Mouse (Mus musculus): Measurements from ENCODE around the gene Plcg1. TPM values are rescaled to one million over a fixed set of nuclear protein-coding genes. Genes with fewer than 3 reads are reported as not detected.
A peak's percentile ranks its signal among the peaks of the same experiment; 100 is the strongest.

The Plcg1 gene
- polyA plus RNA-seq, 2 experiments, result 56.8 to 131 TPM

- H3K27me3 ChIP-seq (ENCODE audit: control insufficient read depth, insufficient read depth, low read length), result no peaks in the 10 kb centered on the region
- H3K4me2 ChIP-seq (replicated peaks; ENCODE audit: low read depth, low read length, severe bottlenecking), result no peak overlapping the region
- TF ChIP-seq POLR2A (IDR thresholded peaks at IDR 0.05; ENCODE audit: borderline replicate concordance, extremely low read depth, insufficient read depth, insufficient read length), result no peak
- no peak for DNase-seq (ENCODE audit: low spot score)
- ATAC-seq (ENCODE audit: low FRiP score, low read depth), result no peak
- H3K9ac ChIP-seq (ENCODE audit: low read depth, low read length, severe bottlenecking), result no peak overlapping the region
- H3K36me3 ChIP-seq (ENCODE audit: control insufficient read depth, insufficient read depth, low read length), result peaks cover 71% of the 10 kb centered on the region
- H3K27ac ChIP-seq (replicated peaks; ENCODE audit: low read depth, low read length), result no peak overlapping the region
- no peaks in the 10 kb centered on the region; the same call in none of the 2 replicates for H3K4me1 ChIP-seq (ENCODE audit: control insufficient read depth, insufficient read depth, low read length)
- 91% methylated on average over 5 of the region's 5 CpGs for WGBS
- no peaks in the 10 kb centered on the region for H3K9me3 ChIP-seq (ENCODE audit: control insufficient read depth, low read length)
- H3K4me3 ChIP-seq (replicated peaks; ENCODE audit: low read length), result no peak overlapping the region
These were observed 15.5 kb downstream of the Plcg1 start for GRCm38 (mm10) chr2:160746637-160747036.

- no peaks in the 10 kb centered on the region for H3K27me3 ChIP-seq (ENCODE audit: control insufficient read depth, insufficient read depth, low read length)
- no peaks in the 10 kb centered on the region for H3K9me3 ChIP-seq (ENCODE audit: control insufficient read depth, low read length)
- H3K9ac ChIP-seq (ENCODE audit: low read depth, low read length, severe bottlenecking), result no peak overlapping the region
- no peak for TF ChIP-seq POLR2A (IDR thresholded peaks at IDR 0.05; ENCODE audit: borderline replicate concordance, extremely low read depth, insufficient read depth, insufficient read length)
- no peak overlapping the region for H3K4me3 ChIP-seq (replicated peaks; ENCODE audit: low read length)
- DNase-seq (ENCODE audit: low spot score), result no peak
- WGBS, result 79% methylated on average over 10 of the region's 10 CpGs
- ATAC-seq (ENCODE audit: low FRiP score, low read depth), result 0 out of 2 replicates have a peak, but pooled peaks have one; percentile 14
- no peak overlapping the region for H3K4me2 ChIP-seq (replicated peaks; ENCODE audit: low read depth, low read length, severe bottlenecking)
- H3K27ac ChIP-seq (replicated peaks; ENCODE audit: low read depth, low read length), result no peak overlapping the region
- H3K4me1 ChIP-seq (ENCODE audit: control insufficient read depth, insufficient read depth, low read length), result no peaks in the 10 kb centered on the region; the same call in 1 of the 2 replicates
- peaks cover 75% of the 10 kb centered on the region for H3K36me3 ChIP-seq (ENCODE audit: control insufficient read depth, insufficient read depth, low read length)
These were observed 16.0 kb downstream of the Plcg1 start for GRCm38 (mm10) chr2:160747075-160747474.

DNA sequence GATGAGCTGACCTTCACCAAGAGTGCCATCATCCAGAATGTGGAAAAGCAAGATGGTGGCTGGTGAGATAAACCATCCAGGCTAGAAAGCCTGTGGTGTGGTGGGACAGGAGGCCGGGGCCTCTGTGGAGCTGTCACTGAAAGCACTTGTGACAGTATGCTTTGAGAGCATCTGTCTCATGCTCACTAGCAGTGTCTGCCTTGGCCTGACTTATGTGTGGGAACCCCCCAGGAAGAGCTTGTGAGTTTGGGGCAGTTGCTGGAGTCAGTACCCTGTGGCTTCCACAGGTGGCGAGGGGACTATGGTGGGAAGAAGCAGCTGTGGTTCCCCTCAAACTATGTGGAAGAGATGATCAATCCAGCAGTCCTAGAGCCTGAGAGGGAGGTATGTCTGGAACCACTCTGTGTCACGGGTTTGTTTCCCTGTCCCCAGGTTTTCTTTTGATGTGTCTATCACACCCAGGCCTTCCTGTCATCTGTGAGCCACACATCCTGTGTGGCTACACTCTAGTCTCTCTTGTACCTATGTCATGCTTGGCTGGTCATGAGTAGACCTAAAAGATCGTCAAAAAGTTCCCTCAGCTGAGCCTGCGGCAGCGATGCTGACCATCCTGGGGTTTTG lies 25.6 kb downstream of the Plcg1 start:
- H3K4me3 ChIP-seq (replicated peaks; ENCODE audit: low read length), result no peak overlapping the region
- no peaks in the 10 kb centered on the region for H3K27me3 ChIP-seq (ENCODE audit: control insufficient read depth, insufficient read depth, low read length)

GRCm38 (mm10) chr2:160760433-160761184 lies 29.5 kb downstream of the Plcg1 start:
- Histone ChIP-seq H3K27ac (replicated peaks; ENCODE audit: low read depth, low read length) (no peak overlapping the region), H3K4me3 (replicated peaks; ENCODE audit: low read length) (no peak overlapping the region), H3K4me2 (replicated peaks; ENCODE audit: low read depth, low read length, severe bottlenecking) (no peak overlapping the region), H3K4me1 (ENCODE audit: control insufficient read depth, insufficient read depth, low read length) (no peaks in the 10 kb centered on the region), H3K9ac (ENCODE audit: low read depth, low read length, severe bottlenecking) (no peak overlapping the region), H3K27me3 (ENCODE audit: control insufficient read depth, insufficient read depth, low read length) (no peaks in the 10 kb centered on the region), H3K9me3 (ENCODE audit: control insufficient read depth, low read length) (no peaks in the 10 kb centered on the region), H3K36me3 (ENCODE audit: control insufficient read depth, insufficient read depth, low read length) (peaks cover 98% of the 10 kb centered on the region)
- no peak for TF ChIP-seq POLR2A (IDR thresholded peaks at IDR 0.05; ENCODE audit: borderline replicate concordance, extremely low read depth, insufficient read depth, insufficient read length)
- WGBS, result 86% methylated on average over 9 of the region's 9 CpGs
- DNase-seq (ENCODE audit: low spot score) (no peak), ATAC-seq (ENCODE audit: low FRiP score, low read depth) (no peak)

More for the DNA sequence above, 25.6 kb downstream of the Plcg1 start:
- DNase-seq (ENCODE audit: low spot score) (no peak), ATAC-seq (ENCODE audit: low FRiP score, low read depth) (no peak)
- no peak for TF ChIP-seq POLR2A (IDR thresholded peaks at IDR 0.05; ENCODE audit: borderline replicate concordance, extremely low read depth, insufficient read depth, insufficient read length)
- Histone ChIP-seq H3K9ac (ENCODE audit: low read depth, low read length, severe bottlenecking) (no peak overlapping the region), H3K9me3 (ENCODE audit: control insufficient read depth, low read length) (no peaks in the 10 kb centered on the region), H3K4me1 (ENCODE audit: control insufficient read depth, insufficient read depth, low read length) (no peaks in the 10 kb centered on the region), H3K36me3 (ENCODE audit: control insufficient read depth, insufficient read depth, low read length) (peaks cover 99% of the 10 kb centered on the region), H3K27ac (replicated peaks; ENCODE audit: low read depth, low read length) (no peak overlapping the region), H3K4me2 (replicated peaks; ENCODE audit: low read depth, low read length, severe bottlenecking) (no peak overlapping the region)
- WGBS, result 93% methylated on average over 6 of the region's 6 CpGs

DNA sequence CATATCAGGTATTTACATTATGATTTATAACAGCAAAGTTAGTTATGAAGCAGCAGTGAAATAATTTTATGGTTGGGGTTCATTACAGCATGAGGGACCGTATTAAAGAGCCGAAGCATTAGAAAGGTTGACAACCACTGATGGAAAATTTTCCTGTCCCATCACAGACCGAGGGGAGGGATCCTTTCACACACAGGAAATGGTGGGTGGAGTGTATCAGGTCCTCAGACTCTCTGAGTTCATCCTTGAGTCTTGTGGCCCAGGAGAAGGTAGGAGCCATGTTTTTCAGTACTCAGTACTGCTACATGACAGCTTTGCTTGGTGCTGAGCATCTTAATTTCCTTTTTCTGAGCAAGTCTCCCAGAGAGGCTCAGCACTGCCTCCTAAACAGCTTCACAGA lies 32.7 kb downstream of the Plcg1 start:
- no peak for ATAC-seq (ENCODE audit: low FRiP score, low read depth)
- WGBS, result 67% methylated on average over 3 of the region's 3 CpGs

More for the DNA sequence above, 32.7 kb downstream of the Plcg1 start:
- Histone ChIP-seq H3K27ac (replicated peaks; ENCODE audit: low read depth, low read length) (no peak overlapping the region), H3K27me3 (ENCODE audit: control insufficient read depth, insufficient read depth, low read length) (no peaks in the 10 kb centered on the region), H3K4me3 (replicated peaks; ENCODE audit: low read length) (no peak overlapping the region), H3K4me1 (ENCODE audit: control insufficient read depth, insufficient read depth, low read length) (no peaks in the 10 kb centered on the region), H3K9ac (ENCODE audit: low read depth, low read length, severe bottlenecking) (no peak overlapping the region), H3K9me3 (ENCODE audit: control insufficient read depth, low read length) (no peaks in the 10 kb centered on the region), H3K36me3 (ENCODE audit: control insufficient read depth, insufficient read depth, low read length) (peaks cover 84% of the 10 kb centered on the region), H3K4me2 (replicated peaks; ENCODE audit: low read depth, low read length, severe bottlenecking) (no peak overlapping the region)
- TF ChIP-seq POLR2A (IDR thresholded peaks at IDR 0.05; ENCODE audit: borderline replicate concordance, extremely low read depth, insufficient read depth, insufficient read length), result no peak
- no peak for DNase-seq (ENCODE audit: low spot score)
